Mouse (Mus musculus) right cerebral cortex, postnatal 25 days (tissue): ENCODE results near the gene Rtn2.
A peak's percentile ranks its signal among the peaks of the same experiment; 100 is the strongest.
"Not testable (repeated sequence)": the region's sequence is repeated elsewhere in the genome, so short reads cannot be mapped to it uniquely, and the experiment has no call there.

Experiments
- DNase-seq: peaks from one replicate; pipeline ENCODE4 v3.0.0; 2022

Rtn2 gene

DNA sequence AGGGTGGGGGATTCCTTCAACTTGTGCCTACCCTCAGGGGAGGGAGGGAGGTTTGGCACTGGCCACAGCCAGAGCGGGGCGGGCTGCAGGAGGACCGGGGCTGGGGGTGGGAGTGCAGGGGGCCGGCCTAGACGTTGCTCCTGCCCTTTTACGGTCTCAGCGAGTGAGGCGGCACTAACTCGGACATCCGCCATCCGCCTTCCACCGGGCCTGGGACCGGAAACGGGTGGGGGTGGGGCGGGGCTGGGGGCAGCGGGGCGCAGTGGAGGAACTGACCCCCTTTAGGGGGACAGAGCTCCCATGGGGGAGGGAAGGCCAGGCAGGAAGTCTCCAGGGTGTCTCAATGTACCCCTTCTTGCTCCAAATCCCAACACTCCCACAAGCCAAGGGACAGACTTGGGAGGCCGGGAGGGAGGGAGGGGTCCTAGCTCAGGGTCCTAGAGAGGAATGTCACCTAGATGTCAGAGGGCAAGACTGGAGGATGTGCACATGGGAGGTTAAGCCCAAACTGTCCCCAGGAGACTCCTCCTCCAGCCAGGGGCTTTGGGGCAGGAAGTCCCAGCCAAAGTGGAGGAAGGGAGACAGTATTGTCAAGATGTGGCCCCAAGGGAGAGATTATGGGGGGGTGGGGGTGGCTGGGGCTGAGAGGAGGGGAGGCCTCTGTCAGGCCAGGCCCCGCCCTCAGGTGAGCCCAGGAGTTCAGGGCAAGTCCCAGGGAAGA, 12.5 kb upstream of the Rtn2 start:
- DNase-seq = no peak

DNA sequence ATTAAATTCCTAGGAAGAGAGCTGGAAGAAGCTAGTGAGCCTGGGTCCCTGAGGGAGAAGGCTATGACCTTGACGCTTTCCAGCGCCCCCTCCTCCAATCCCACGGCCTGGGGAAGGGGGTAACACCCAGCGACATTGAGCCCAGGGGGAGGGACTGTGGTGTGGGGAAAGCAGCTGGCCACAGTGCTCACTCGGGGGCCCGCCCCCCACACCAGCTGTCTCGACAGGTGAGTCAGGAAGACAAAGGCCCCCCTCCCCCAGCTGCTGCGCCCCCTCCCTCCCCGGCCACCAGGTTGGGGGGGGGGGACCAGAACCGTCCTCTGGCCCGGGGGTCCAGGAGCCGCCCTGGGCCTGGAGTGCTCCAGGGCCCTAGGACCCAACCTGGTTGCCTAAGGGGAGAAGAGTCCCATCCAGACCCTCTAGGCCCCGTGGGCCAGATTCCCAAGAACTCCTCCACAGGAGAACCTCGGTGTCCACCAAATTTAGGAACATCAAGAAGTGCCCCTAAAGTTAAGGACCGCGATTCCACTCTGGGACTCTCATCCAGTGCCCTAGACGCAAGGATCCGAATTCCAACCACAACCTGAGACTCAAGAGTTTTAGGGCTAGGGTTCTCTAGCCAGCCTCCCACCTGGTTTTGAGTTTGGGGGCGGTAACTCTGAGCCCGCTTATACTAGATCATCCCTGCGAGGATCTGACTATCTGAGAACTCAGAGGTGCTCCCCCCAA, 11.8 kb upstream of the Rtn2 start:
- no peak for DNase-seq

DNA sequence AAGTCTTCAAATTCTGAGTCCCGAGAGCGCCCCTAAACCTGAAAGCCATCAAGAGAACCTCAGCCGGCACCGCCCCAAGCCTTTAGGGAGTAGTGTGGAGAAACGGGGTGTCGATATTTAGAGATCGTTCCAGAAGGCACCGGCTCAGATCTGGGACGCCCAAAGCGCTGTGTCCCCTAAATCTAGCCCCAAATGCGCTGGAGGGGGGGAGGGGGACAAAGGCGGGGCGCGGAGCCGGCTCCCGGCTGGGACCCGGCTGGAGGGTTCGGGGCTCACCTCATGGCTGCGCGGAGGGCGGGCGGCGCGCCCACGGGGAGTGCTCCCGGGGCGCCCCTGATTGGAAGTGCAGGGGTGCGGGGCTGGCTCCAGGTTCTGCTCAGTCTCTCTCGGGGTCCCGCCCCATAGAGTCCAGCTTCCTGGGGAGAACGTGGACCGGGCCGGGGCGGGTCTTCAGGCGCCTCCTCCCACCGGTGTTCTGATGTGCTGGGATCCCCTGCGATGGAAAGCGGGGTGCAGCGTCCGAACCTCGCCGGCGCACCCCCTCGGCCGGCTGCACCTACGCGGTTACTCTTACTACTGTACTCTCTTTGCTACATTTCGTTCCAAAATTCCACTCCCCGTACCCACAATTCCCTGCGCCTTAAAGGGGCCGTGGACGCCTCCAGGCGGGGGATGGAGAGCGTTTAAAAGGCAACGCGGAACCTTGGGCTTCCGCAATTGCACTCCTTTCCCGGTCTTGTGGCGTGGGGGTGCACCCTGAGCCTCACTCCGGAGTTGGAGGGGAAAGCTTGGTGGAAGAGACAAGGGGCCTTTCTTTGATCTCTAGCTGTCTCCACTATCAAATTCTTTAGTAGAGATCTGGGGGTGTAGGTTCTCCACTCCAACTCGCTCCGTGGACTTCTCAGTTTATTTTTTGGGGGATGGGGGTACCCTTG, 10.9 kb upstream of the Rtn2 start, which contains the start of gene Vasp:
Gene Vasp, minus strand, starts transcription at position 580 of the 935 bp plus-strand sequence.
- peak; percentile 87 for DNase-seq

DNA sequence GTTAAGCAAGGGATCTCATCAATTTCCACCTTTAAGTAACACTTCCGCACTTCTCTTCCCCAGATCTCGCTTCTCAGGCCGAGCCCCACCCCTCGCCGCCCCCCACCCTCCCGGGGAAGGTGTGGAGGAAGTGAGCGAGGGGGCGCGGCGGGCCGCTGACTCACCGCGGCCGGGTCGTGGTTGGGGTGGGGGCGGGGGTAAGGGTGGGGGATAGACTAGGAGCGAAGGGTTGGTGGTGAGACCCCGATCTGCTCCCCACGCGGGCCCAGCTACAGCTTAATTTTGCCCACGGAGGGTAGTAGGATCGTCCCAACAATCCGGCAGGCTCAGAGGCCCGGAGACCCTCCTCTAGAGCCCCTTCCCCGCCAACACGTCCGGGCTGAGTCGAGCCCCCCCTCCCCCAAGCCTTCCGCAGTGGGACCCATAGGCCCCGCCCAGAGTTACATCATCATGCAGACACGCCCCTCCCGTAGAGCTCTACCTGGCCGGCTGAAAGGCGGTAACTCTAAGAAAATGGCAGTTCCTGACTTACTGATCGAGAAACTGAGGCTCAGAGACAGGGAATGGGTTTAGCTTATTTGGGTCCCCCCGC, 10.2 kb upstream of the Rtn2 start:
- DNase-seq = no peak

DNA sequence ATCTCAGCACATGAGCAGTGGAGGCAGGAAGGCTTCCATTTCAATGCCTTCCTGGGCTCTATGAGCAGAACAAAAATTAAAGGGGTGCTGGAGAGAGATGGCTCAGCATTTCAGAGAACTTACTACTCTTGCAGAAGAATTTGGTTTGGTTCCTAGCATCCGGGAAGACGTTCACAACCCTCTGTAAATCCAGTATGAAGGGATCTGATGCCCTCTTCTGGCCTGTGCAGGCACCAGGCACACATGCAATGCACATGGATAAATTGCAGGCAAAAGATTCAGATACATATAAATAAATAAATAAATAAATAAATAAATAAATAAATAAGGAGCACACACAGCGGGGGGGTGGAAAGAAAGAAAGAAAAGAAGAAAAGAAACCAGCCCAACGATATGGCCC, 6.2 kb upstream of the Rtn2 start:
- no peak for DNase-seq

DNA sequence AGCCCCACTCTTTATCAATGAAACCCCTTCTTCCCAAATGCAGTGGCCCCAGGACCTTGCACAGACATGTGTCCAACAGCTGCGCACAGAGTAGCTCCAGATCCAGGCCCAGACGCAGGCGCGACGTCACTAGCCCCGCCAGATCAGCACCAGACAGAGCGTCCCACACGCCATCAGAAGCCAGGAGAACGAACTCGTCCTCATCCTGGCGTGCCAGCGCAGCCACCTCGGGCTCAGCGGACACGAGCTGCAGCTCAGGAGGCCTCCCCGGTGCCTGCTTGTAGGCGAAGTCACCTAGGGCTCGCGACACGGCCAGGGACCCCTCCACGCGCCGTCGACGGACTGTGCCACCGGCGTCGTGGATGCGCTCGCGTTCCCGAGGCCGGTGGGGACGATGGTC, 3.4 kb upstream of the Rtn2 start:
- no peak for DNase-seq

DNA sequence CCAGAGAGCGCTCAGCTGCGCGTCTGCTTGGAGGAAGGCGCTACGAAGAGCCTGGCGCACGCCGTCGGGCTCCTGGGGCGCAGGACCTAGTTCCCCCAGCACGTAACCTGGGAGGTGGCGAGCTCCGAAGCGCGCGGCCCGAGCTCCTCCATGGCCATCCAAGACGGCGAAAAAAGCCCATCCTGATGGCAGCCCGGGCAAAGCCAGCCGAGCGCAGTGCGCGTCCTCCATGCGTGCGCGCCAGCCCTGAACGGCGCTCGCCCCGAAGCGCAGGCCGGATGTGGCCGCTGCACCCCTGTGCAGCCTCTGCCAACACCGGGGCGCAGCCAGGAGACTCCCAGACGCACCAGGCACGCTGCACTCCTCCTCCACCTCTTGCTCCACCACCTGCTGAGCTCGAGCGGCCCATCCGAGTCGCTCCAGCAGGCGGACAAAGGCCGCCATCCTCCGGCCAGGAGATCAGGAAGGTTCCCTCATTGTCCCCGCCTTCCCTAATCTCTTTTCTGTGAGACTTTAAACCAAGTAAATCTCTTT, 2.8 kb upstream of the Rtn2 start, which contains the start of gene Ppm1n:
Gene Ppm1n, minus strand, starts transcription at position 484 of the 534 bp plus-strand sequence.
- no peak for DNase-seq

DNA sequence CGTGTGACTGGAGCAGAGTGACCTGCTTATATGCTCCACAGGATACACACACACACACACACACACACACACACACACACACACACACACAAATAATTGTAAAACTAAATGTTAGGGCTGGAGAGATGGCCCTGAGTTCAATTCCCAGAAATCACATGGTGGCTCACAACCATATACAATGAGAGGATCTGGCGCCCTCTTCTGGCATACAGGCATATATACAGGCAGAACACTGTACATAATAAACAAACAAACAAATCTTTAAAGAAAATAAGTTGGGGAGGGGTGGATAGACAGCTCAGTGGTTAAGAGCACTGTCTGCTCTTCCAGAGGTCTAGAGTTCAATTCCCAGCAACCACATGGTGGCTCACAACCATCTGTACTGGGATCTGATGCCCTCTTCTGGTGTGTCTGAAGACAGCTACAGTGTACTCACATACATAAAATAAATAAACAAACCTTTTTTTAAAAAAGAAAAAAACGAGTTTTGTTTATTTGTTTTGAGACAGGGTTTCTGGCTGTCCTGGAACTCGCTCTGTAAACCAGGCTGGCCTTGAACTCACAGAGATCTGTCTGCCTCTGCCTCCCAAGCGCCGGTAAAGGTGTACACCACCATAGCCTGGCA, 632 bp upstream of the Rtn2 start:
- DNase-seq = not testable (repeated sequence)

DNA sequence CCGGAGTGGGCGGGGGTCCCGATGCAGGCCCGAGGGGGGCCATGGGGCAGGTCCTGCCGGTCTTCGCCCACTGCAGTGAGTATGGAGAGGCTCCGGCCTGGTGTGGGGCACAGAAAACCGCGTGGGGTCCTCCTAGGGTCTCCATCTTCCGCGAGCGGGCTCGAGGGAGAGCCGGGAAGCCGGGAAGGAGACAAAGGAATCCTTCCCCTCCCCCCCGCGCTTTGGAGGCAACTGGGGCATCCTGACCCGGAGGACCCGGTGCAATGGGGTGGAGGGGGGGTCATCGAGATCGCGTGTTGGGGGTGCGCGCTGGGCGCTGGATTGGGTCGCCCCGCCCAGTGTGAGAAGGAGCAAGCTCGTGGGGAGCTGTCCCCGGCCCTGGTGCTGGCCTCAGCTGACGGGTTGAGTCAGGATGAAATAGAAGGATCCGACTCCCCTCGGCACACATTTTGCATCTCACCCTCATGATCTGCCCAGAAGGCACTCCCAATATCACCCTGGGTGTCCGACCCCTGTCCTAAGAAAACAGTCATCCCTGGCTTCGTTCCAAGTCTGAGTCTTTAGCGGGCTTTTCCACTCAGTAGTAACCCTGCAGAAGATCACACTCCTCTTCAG, 474 bp downstream of the Rtn2 start:
- peak; percentile 61 for DNase-seq

DNA sequence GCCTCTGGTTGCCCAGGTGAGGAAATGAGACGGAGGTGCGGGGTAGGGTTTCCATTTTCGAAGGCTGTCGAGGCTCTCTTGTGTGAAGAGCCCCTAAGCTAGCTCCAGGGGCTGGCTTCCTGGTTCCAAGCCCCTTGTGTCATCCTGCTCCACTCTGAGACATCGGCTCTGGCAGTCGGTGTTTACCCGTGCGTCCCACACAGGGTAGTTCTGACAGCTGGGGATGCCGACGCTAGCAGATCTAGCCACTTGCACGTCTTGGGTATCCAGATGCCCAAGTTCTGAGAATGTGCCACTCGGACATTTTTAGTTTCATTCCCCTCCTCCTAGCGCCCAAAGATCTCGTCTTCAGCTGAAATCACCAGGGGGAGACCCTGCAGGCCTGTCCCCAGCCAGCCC, 981 bp downstream of the Rtn2 start:
- DNase-seq = no peak

DNA sequence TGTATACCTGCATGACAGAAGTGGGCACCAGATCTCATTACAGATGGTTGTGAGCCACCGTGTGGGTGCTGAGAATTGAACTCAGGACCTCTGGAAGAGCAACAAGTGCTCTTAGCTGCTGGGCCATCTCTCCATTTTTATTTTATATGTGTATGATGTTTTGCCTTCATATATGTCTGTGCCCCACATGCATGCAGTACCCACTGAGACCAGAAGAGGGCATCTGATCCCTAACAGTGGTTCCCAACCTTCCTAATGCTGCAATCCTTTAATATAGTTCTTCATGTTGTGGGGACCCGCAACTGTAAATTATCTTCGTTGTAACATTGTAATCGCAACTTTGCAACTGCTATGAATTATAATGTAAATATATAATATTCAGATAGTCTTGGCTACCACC, 2.3 kb downstream of the Rtn2 start:
- DNase-seq = no peak

DNA sequence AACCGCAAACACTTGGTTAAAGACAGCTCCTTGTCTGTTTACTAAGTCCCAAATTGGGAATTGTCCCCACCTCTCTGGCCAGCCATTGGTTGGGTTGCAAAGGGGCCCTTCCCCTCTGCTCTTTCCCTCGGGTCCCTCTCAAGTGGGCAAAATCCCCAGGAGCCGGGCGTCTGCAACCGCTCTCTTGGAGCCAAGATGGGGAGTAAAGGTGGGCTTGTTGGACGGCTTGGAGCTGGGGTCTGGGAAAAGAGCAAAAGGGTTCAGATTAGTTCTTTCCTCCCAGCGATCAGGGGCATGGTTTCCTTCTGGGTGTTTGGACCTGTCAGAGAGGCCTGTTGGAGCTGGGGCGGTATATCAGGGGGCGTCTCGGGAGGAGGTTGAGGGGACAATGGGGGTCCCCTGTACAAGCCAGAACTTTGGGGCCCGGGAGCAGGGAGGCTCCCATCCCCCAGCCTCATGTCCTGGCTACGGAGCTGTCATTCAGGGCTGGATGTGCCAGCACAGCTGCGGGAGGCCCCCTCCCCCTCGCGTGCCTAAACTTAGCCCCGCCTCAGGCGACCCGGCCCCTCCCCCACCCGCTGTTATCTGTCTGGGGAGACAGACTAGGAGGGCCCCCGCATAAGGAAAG, 8.7 kb downstream of the Rtn2 start:
- DNase-seq = no peak

DNA sequence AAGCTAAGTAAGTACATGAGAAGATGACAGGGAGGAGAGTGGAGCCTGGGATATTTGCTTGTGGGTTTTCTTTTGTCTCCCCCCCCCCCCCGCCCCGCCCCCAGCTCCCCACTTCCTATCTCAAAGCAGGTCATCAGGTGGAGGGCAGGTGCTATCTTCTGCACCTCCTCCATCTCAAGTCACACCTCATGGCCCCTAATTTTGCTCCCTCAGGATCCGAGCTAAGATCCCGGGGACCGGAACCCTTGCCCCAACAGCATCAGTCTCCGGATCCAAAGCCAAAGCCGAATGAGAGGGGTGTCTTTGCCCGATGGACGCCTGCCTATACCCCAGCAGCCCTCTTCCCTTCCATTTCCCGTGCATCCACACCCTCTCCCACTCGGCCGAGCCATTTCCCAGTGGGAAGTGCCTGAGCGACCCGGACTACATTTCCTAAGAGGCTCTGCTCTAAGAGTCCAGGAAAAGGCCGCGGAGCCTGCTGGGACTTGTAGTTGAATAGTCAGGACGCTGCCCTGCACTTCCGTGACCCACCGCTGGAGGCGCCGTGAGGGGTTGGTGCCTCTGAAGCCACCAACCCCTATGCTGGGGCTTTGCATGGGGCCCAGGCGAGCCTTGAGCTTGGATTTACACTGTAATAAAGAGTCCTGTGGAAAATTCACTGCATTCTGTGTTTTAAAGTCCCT, 13.2 kb downstream of the Rtn2 start:
- peak; percentile 91 for DNase-seq

DNA sequence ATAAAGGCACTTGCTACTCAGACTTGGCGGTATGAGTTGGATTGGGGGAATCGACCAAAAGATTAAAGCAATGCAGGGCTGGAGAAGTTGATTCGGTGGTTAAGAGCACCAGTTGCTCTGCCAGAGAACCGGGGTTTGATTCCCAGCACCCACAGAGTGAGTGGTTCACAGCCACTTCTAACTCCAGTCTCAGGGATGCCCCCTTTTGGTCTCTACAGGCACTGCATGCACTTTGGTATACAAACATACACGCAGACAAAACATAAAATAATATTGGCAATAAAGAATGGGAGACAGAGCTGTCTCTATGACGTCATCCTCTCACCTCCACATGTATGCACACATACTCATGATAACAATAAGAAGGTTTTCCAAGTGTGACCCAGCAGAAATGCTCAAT, 14.6 kb downstream of the Rtn2 start:
- DNase-seq = no peak

DNA sequence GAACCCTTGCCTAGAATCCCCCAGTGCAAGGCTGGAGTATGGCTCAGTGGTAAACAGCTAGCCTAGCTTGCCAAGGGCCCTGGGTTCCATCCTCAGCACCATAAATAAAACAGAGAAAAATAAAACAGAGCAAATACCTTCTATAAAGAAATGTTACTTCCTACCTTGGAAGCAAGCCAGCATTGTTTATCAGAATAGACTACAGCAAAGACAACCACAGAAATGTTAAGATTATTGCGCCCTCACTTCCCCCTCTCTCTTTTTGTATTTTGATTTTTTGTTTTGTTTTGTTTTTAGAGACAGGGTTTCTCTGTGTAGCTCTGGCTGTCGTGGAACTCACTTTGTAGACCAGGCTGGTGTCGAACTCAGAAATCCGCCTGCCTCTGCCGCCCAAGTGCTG, 15.4 kb downstream of the Rtn2 start:
- no peak for DNase-seq

DNA sequence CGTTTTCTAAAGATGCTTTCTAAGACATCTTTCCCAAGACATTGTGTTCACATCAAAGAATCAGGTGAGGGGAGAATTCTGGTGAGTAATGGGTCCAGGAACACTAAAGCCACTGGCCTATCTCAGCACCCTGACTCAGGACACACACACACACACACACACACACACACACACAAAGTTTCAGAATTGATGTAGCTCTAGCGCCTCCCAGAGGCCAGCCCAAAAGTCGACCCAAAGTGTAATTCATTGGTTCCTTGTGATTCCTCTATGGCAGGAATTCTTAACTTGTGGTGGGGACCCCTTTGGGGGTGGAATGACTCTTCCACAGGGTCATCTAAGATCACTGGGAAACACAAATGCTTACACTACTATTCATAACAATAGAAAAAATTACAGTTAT, 16.8 kb downstream of the Rtn2 start:
- no peak for DNase-seq

DNA sequence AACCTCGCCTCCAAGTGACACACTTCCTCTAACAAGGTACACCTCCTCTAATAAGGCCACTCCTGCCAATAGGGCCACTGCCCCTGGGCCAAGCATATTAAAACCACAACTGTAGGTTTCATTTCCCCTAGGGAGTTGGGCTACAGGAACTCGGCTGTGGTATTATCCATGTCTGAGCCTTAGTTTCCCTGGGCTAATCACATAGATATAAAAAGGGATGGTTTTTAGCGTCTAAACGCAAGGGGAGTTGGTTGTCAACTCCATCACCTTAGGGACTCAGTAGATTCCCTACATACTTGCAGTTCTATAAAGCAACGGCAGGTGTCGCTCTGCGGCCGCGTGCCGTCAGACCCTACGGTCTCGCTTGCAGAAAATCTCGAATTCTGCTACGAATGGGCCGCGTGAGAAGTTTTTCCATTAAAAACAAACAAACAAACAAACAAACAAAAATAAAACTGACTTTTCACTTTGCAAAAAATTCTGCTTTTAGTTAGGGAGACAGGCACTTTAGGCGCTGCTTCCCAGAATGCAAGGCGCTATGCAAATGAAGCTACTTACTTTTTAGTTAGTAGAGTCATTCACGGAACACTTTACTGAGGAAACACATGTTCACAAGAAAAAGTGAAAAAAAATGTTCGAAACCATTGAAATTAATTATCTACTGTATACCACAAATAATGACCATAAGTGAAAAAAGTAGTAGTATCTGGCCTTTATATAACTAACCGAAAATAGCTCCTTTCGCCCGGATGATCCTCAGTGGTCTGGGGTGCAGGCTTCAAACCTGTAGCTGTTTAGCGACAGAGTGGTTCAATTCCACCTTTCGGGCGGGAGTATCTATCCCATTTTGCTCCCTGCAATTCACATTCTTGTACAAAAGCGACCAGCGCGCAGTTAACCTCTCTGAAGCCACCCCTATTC, 18.3 kb downstream of the Rtn2 start:
- peak; percentile 64 for DNase-seq

DNA sequence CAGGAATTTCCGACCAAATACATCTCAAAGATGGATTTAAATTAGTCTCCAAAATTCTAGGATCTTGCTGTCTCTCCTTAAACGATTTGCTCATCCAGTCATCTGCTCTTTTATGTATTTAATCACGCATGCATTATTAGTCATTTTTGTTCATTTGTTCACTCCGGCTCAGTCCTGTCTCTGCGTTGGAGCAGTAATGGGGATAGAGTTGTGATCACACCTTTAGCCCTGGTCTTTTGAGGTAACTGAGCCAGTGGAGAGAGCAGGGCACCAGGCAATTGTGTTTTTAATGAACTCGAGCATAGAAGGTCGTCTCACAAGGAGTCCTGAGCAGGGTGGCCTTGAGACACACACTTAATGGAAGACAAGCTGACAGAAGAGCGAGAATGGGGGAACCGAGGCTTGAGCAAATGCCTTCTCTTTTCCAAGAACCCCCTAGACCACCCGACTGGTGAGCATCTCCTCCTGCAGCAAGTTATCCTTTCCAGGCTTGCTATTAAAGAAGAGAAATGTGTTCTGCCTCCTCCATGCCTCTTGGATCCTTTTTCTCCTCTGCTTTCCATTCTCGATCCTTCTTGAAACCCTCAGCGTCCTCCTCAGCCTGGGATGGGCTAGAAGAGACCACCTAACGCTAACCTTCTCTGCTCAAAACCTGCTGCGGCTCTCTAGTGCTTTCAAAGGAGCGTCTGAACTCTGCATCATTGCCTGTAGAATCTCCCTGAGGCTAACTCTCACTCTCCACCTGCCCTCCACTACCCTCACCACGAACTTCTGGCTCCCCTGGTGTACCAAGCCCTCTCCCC, 19.2 kb downstream of the Rtn2 start:
- no peak for DNase-seq
